Mouse (Mus musculus) liver, postnatal 0 days (tissue): ENCODE measurements at regions not wholly inside any gene's neighbourhood (a gene's known extent, or its start where the extent isn't known, plus 50 kb on each side); places are given as distances from the start of the nearest gene placed in this dataset.

ENCODE experiments used
- CTCF ChIP-seq: sonication (generic); IDR thresholded peaks from 2 replicates; pipeline ENCODE4 v1.5.1; 2016; ENCODE audit warnings: antibody characterized with exemption, low read depth
- EP300 ChIP-seq: IDR thresholded peaks from 2 replicates; pipeline ENCODE4 v1.6.1; 2016; ENCODE audit warnings: antibody characterized with exemption, low read depth, mild to moderate bottlenecking

DNA sequence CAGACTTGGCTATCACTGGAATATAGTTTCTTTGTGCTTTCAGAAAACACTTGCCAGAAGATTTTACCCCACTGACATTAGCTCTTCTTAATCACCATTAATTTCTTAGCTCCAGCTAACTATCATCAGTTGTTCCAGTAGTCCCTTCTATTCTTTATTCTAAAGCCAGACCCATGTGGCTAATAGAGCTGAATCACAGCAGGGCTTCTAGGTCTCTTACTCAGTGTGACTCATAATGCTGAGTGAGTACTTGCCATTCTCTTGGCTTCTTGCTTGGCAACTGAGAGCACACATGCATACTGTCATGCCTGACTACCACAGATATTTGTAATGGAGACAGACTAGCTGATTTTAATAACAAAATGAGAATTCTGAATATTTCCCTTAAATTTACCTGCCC is 1001.0 kb downstream of the Fstl5 start:
- TF ChIP-seq EP300 (no peak), CTCF (no peak)
